Mouse (Mus musculus) T-cell, adult 2 months (primary cell): ENCODE data around the gene Bzw2.

Experiments used
- DNase-seq: peaks from one replicate; pipeline ENCODE4 v3.0.0; 2022; ENCODE audit warnings: low spot score

Bzw2 gene

GRCm38 (mm10) chr12:36157638-36158308, at the start of gene Bzw2:
TSS of gene Bzw2 (minus strand) at chr12:36158080.
- peak; percentile 83 for DNase-seq

DNA sequence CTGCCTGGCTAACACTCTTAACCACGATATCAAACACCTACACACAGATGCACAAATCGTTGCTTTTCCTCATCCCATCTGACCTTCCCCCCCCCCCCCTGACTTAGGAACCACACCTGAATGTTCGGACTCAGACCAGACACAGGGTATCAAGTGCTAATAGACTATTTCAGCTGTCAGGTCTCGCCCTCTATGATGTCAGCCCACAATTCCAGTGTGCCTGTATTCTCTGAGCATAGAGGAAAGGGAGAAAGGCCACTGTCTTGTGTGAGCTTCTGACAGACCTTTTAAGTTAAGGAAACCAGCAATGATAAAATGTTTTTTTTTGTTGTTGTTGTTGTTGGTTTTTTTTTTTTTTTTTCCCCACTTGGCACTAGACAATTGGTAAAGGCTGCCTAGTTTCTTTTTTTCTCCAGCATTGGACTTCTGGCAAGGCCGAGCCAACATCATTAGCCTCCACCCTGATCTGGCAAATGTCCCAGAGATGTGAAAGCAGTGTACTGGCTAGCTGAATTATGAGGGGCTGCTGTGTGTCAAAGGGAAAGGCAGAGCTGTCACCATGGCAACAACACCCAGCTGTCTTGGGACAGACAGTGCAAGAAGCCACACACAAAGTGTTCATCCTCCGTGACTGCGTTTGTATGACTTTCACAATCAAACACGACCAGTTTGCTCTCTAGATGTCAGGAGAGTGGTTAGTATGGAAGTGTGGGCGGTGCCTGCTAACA, 49.4 kb upstream of the Bzw2 start:
- peak; percentile 39 for DNase-seq

DNA sequence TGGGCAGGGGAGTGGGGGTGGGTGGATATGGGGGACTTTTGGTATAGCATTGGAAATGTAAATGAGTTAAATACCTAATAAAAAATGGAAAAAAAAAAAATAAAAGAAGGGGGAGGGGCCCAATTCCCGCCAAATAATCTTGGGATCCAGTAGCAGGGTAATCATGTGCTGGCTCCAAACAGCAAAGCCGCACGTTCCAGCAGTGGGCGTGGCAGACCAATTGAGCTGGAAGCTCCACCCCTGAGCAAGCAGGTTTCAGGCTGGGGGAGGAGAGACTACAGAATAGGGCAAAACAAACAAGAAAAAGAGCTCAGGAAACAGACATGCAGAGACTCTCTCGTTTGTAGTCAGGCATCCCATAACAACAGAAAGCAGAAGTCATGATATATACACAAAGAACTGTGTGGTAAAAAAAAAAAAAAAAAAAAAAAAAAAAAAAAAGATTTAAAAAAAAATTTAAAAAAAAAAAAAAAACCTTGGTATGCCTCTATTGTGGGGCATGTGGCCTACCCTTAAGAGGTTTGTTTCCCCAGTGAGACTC, 47.8 kb upstream of the Bzw2 start:
- DNase-seq, result peak; percentile 26

DNA sequence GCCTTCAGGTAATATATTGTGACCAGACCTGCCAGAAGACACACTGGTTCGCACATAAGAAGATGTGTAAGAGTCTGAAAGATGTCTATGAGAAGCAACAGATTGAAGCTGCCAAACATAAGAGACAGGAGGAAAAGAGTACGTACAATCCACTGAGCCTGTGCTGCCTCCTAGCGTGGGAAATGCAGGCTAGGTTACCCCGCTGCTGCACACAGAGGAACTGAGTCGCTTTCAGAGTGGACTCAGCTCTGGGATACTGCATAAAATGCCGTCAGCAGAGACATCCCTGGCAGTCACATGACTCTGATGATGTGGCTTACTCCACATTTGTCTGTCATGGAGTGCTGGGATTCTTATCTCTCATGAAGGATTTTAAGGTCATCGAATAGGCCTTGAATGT, 37.1 kb upstream of the Bzw2 start:
- DNase-seq, result no peak

- peak; percentile 21 for DNase-seq
These were observed 32.5 kb upstream of the Bzw2 start for GRCm38 (mm10) chr12:36190343-36190742.

- DNase-seq, result no peak
These were observed 31.7 kb upstream of the Bzw2 start for GRCm38 (mm10) chr12:36189610-36190009.

DNA sequence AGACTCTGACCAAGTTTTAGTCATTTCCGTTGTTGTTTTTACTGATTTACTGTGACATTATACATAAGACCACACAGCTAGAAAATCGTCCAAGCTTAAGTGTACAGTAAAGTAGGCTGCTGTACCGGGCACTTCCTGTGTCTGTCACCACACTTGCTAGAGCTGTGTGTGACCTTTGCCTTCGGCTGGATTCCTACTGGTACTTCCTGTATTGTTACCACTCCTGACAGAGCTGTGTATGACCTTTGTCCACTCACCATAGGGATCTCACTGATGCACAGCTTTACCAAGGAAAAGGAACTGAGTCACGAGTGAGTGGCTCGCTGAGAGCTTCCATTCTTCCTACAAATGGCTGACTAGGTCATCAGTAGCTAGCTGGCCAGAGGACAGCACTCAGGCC, 29.2 kb upstream of the Bzw2 start:
- DNase-seq, result no peak

DNA sequence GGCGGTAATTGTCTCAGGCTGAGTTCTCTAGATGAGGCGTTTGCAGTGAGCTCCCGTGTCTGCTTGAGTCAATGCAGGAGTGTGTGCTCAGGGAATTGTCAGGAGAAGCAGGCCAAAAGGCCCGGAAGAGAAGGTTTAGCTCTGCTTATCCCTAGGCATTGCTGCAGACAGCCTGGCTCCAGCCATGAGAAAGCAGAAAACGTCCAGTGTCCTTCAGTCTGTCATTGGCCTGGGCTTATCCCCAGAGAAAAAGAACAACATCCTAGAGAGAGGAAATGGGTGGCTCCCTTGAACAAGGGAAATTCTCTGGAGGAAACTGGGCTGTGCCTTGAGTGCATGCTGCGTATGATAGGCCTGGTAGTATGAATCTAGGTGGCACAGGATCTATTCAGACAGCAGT, 24.7 kb upstream of the Bzw2 start:
- DNase-seq, result no peak

- DNase-seq, result no peak
These were observed 19.3 kb upstream of the Bzw2 start for GRCm38 (mm10) chr12:36177227-36177626.

DNA sequence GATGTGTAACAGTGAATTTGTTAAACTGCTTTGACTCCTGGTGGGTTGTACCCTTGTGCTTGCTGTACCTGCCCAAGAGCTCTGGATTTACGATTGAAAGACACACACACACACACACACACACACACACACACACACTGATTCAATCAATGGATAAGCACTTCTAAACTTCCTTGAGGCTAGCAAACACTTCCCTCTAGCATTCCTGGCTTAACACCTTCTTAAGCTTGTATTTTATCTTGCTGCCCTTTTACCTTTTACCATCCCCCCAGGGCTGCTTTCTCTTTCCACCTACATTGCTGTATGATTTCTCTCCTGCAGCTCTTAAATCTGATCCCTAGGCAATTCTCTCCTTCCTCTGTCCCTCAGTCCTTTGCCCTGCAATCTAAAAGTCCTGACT, 7.4 kb upstream of the Bzw2 start:
- no peak for DNase-seq

DNA sequence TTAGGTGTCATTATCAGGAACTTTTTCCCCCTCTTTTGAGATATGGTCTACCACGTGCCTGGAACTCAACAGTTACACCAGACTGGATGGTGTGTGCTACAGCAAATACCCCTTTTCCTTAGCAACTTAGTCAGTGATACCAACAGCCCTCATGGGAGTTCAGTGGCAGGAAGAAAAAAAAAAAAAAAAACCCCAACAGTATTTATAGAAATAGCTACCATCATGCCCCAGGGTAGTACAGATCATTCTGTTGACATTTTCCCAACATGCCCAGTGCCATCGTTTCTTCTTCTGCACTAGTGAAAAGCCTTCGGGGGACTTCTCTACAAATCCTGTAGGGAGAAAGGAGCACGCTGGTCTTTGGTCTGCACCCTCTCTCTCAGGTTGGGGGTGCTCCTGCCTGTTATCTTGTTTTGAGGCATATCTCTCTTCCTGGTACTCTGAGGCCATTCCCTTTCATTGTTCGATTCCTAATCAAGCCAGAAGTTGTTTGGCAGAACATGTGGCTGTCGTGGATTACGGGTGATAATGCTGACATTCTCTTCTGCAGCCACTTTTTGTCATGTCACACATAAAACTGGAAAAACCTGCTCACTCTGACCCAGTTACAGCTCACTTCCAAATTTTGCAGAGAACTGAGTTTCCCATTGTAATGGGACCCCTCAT, 6.4 kb upstream of the Bzw2 start:
- no peak for DNase-seq

- no peak for DNase-seq
These were observed 609 bp downstream of the Bzw2 start for GRCm38 (mm10) chr12:36157304-36157637.

- peak; percentile 90 for DNase-seq
These were observed 1.1 kb downstream of the Bzw2 start, which contains the start of gene Ankmy2 for GRCm38 (mm10) chr12:36156637-36157303. TSS of gene Ankmy2 (plus strand) at chr12:36157114.

- DNase-seq, result no peak
These were observed 1.7 kb downstream of the Bzw2 start for GRCm38 (mm10) chr12:36156101-36156636.

GRCm38 (mm10) chr12:36155141-36155641, 2.7 kb downstream of the Bzw2 start:
- peak; percentile 83 for DNase-seq

DNA sequence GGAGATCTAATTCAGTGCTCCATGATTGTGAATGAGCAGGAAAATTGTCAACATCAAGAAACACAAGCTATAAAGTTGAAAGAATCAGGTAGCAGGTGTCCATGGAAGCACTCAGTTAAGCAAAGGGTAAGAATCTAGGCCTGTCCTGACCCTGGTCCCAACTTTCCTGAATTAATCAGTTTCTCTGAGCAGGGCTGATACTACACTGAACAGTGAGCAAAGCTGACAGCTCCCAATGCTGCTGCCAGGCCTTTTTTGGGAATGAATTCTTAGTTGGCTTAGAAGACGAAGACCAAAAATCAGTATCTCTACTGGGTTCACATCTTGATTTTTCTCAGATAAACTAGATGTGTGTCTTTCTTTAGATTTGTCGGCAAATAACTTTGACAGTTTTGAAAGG, 7.1 kb downstream of the Bzw2 start:
- no peak for DNase-seq

- no peak for DNase-seq
These were observed 7.6 kb downstream of the Bzw2 start for GRCm38 (mm10) chr12:36150265-36150664.

- DNase-seq, result no peak
These were observed 11.5 kb downstream of the Bzw2 start for GRCm38 (mm10) chr12:36146230-36147011.

DNA sequence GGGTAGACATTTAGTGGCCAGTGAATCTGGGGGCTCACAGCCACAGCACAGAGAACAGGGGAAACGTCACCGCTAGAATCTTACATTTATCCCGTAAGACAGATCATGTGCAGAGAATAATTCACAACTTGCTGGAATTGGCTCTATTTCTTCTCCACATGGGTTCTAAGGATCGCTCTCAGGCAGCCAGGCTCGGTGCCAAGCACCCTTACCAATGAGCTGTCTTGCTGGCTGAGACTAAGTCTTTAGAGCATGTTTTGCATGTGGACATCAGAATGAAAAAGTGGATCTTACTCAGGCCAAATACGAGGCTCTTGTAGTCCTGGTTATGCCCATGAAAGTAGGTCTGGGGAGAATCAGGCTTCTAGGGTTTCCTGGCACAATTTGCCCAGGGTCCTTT, 17.5 kb downstream of the Bzw2 start:
- DNase-seq, result no peak

DNA sequence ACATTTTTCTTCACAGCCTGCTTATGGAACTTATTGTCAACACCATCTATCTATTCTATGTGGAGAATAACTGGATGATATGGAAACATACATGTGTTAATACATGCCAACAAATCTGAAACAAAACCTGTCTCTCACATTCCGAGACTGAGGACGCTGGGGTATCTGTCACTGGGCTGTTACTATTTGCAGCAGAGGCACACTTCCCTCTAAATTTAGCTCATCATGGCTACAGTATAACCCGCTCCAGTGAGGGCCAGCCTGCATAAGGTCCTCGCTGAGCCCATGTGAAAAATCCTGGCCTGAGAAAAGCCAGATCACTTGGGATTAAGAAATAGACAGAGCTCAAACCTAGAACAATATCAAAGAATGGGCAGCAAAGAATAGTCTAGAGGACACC, 20.7 kb downstream of the Bzw2 start:
- DNase-seq, result no peak

GRCm38 (mm10) chr12:36136285-36136684, 21.6 kb downstream of the Bzw2 start:
- peak; percentile 76 for DNase-seq
